14 mouse cellular contexts compared by ENCODE assay signal in genomic region chr14:72338046-72338445, GRCm38 (mm10).
"Had no signal": no experiment of that assay in that cellular context is flagged by ENCODE, and none has a peak within 500 bp of the region (broad histone marks: within the 10 kb centered on the region; RNA-seq: fewer than 3 reads in every experiment).

No protein-coding gene starts in this region.

- DNase-seq: gastrocnemius, adult 2 months; gastrocnemius, postnatal 10 days; gastrocnemius, postnatal 25 days; heart, adult 18-20 months; heart, postnatal 10 days; heart, postnatal 4 days; kidney, adult 11 months; kidney, adult 2 months; kidney, adult 9 months; kidney, postnatal 14 days; kidney, postnatal 36 days; layer of hippocampus, adult 9-11 months; layer of hippocampus, postnatal 36 days; left cerebral cortex, postnatal 4 days had no signal
